Mouse (Mus musculus): ENCODE results near the gene Ddias.
"Not testable (repeated sequence)": the region's sequence is repeated elsewhere in the genome, so short reads cannot be mapped to it uniquely, and the experiment has no call there.

Gene Ddias

GRCm38 (mm10) chr7:92874116-92874675 lies at the start of gene Ddias, which contains the start of gene Prcp:
Ddias (minus strand) TSS chr7:92874247.
Prcp (plus strand) TSS chr7:92874470.
- DNase-seq, result peak; percentile 90

GRCm38 (mm10) chr7:92920857-92921172 lies 46.8 kb upstream of the Ddias start:
- DNase-seq, result no peak

- DNase-seq, result no peak
These were observed 46.3 kb upstream of the Ddias start for GRCm38 (mm10) chr7:92920172-92920856.

- DNase-seq, result not testable (repeated sequence)
These were observed 30.2 kb upstream of the Ddias start for GRCm38 (mm10) chr7:92904285-92904684.

- DNase-seq, result peak; percentile 67
These were observed 29.5 kb upstream of the Ddias start for GRCm38 (mm10) chr7:92903360-92904038.

- DNase-seq, result no peak
These were observed 23.0 kb upstream of the Ddias start for GRCm38 (mm10) chr7:92897021-92897420.

- no peak for DNase-seq
These were observed 22.0 kb upstream of the Ddias start for GRCm38 (mm10) chr7:92896036-92896435.

- no peak for DNase-seq
These were observed 19.4 kb upstream of the Ddias start for GRCm38 (mm10) chr7:92893478-92893877.

GRCm38 (mm10) chr7:92890618-92891230 lies 16.7 kb upstream of the Ddias start:
- no peak for DNase-seq

- DNase-seq, result no peak
These were observed 16.2 kb upstream of the Ddias start for GRCm38 (mm10) chr7:92890211-92890610.

- no peak for DNase-seq
These were observed 13.2 kb upstream of the Ddias start for GRCm38 (mm10) chr7:92887230-92887629.

GRCm38 (mm10) chr7:92886801-92887200 lies 12.8 kb upstream of the Ddias start:
- no peak for DNase-seq

- DNase-seq, result no peak
These were observed 11.1 kb upstream of the Ddias start for GRCm38 (mm10) chr7:92884998-92885660.

- DNase-seq, result no peak
These were observed 10.0 kb upstream of the Ddias start for GRCm38 (mm10) chr7:92883850-92884716.

GRCm38 (mm10) chr7:92878575-92879285 lies 4.7 kb upstream of the Ddias start:
- no peak for DNase-seq

GRCm38 (mm10) chr7:92876538-92876937 lies 2.5 kb upstream of the Ddias start:
- no peak for DNase-seq

- DNase-seq, result no peak
These were observed 2.0 kb upstream of the Ddias start for GRCm38 (mm10) chr7:92876066-92876465.

GRCm38 (mm10) chr7:92874761-92875408 lies 838 bp upstream of the Ddias start:
- DNase-seq, result peak; percentile 92

GRCm38 (mm10) chr7:92871596-92871995 lies 2.5 kb downstream of the Ddias start:
- no peak for DNase-seq

GRCm38 (mm10) chr7:92870161-92870560 lies 3.9 kb downstream of the Ddias start:
- DNase-seq, result no peak

- no peak for DNase-seq
These were observed 7.5 kb downstream of the Ddias start for GRCm38 (mm10) chr7:92866526-92866925.

Data from right cerebral cortex, adult 18-20 months (tissue).